Mouse (Mus musculus): ENCODE data around the gene Tanc2. TPM values are rescaled to one million over a fixed set of nuclear protein-coding genes. Genes with fewer than 3 reads are reported as not detected.

Gene Tanc2
- polyA plus RNA-seq, 1 experiment from 2014 or later, result 13.3 TPM

GRCm38 (mm10) chr11:105758561-105759203 is 168.9 kb downstream of the Tanc2 start:
- Histone ChIP-seq H3K27me3 (replicated peaks; ENCODE audit: control insufficient read depth, insufficient read depth, low read length) (no peaks in the 10 kb centered on the region), H3K36me3 (ENCODE audit: control insufficient read depth, insufficient read depth, low read length) (no peaks in the 10 kb centered on the region), H3K9me3 (ENCODE audit: control insufficient read depth, low read length) (no peaks in the 10 kb centered on the region), H3K4me1 (replicated peaks; ENCODE audit: control insufficient read depth, insufficient read depth, low read length) (peaks cover 6% of the 10 kb centered on the region), H3K9ac (ENCODE audit: low read length) (no peak overlapping the region), H3K27ac (ENCODE audit: low read depth) (peak overlapping the region; percentile 29; the same call in 1 of the 2 replicates), H3K4me2 (ENCODE audit: low read length) (peak overlapping the region; percentile 0; the same call in 1 of the 2 replicates), H3K4me3 (ENCODE audit: low read depth, low read length) (no peak overlapping the region)
- no peak for ATAC-seq (replicated peaks; ENCODE audit: low FRiP score, low TSS enrichment, low read depth)
- no peak for DNase-seq (ENCODE audit: low spot score)
- 35% methylated on average over 7 of the region's 7 CpGs for whole genome bisulfite sequencing

- Histone ChIP-seq H3K9ac (ENCODE audit: low read length) (no peak overlapping the region), H3K4me1 (replicated peaks; ENCODE audit: control insufficient read depth, insufficient read depth, low read length) (peaks cover 6% of the 10 kb centered on the region), H3K27me3 (replicated peaks; ENCODE audit: control insufficient read depth, insufficient read depth, low read length) (no peaks in the 10 kb centered on the region), H3K36me3 (ENCODE audit: control insufficient read depth, insufficient read depth, low read length) (no peaks in the 10 kb centered on the region), H3K4me3 (ENCODE audit: low read depth, low read length) (no peak overlapping the region), H3K9me3 (ENCODE audit: control insufficient read depth, low read length) (no peaks in the 10 kb centered on the region), H3K27ac (ENCODE audit: low read depth) (peak overlapping the region; percentile 29; the same call in 1 of the 2 replicates), H3K4me2 (ENCODE audit: low read length) (peak overlapping the region; percentile 0; the same call in 1 of the 2 replicates)
- DNase-seq (ENCODE audit: low spot score) (no peak), ATAC-seq (replicated peaks; ENCODE audit: low FRiP score, low TSS enrichment, low read depth) (no peak)
- 73% methylated on average over 2 of the region's 2 CpGs for WGBS
Observed at GRCm38 (mm10) chr11:105759413-105759812, 169.6 kb downstream of the Tanc2 start.

- H3K27me3 ChIP-seq (replicated peaks; ENCODE audit: control insufficient read depth, insufficient read depth, low read length), result no peaks in the 10 kb centered on the region
- 0 out of 2 replicates have a peak overlapping the region, but pooled peaks have one; percentile 2 for H3K4me2 ChIP-seq (ENCODE audit: low read length)
- H3K36me3 ChIP-seq (ENCODE audit: control insufficient read depth, insufficient read depth, low read length), result no peaks in the 10 kb centered on the region
- no peak for DNase-seq (ENCODE audit: low spot score)
- no peak overlapping the region for H3K4me3 ChIP-seq (ENCODE audit: low read depth, low read length)
- H3K27ac ChIP-seq (ENCODE audit: low read depth), result 0 out of 2 replicates have a peak overlapping the region, but pooled peaks have one; percentile 17
- 46% methylated on average over 4 of the region's 4 CpGs for WGBS
- H3K4me1 ChIP-seq (replicated peaks; ENCODE audit: control insufficient read depth, insufficient read depth, low read length), result peaks cover 6% of the 10 kb centered on the region
- no peaks in the 10 kb centered on the region for H3K9me3 ChIP-seq (ENCODE audit: control insufficient read depth, low read length)
- ATAC-seq (replicated peaks; ENCODE audit: low FRiP score, low TSS enrichment, low read depth), result no peak
- no peak overlapping the region for H3K9ac ChIP-seq (ENCODE audit: low read length)
Observed at GRCm38 (mm10) chr11:105760346-105760745, 170.6 kb downstream of the Tanc2 start.

GRCm38 (mm10) chr11:105777802-105778201 is 188.0 kb downstream of the Tanc2 start:
- H3K4me2 ChIP-seq (ENCODE audit: low read length), result no peak overlapping the region
- H3K27ac ChIP-seq (ENCODE audit: low read depth), result no peak overlapping the region
- no peak for ATAC-seq (replicated peaks; ENCODE audit: low FRiP score, low TSS enrichment, low read depth)
- peaks cover 12% of the 10 kb centered on the region for H3K36me3 ChIP-seq (ENCODE audit: control insufficient read depth, insufficient read depth, low read length)
- no peaks in the 10 kb centered on the region for H3K9me3 ChIP-seq (ENCODE audit: control insufficient read depth, low read length)
- H3K27me3 ChIP-seq (replicated peaks; ENCODE audit: control insufficient read depth, insufficient read depth, low read length), result no peaks in the 10 kb centered on the region
- H3K9ac ChIP-seq (ENCODE audit: low read length), result no peak overlapping the region
- H3K4me1 ChIP-seq (replicated peaks; ENCODE audit: control insufficient read depth, insufficient read depth, low read length), result no peaks in the 10 kb centered on the region
- DNase-seq (ENCODE audit: low spot score), result no peak
- no peak overlapping the region for H3K4me3 ChIP-seq (ENCODE audit: low read depth, low read length)

- Histone ChIP-seq H3K9ac (ENCODE audit: low read length) (no peak overlapping the region), H3K9me3 (ENCODE audit: control insufficient read depth, low read length) (0 out of 2 replicates have a peak, but pooled peaks cover 4% of the 10 kb centered on the region), H3K4me1 (replicated peaks; ENCODE audit: control insufficient read depth, insufficient read depth, low read length) (no peaks in the 10 kb centered on the region), H3K27me3 (replicated peaks; ENCODE audit: control insufficient read depth, insufficient read depth, low read length) (no peaks in the 10 kb centered on the region), H3K4me2 (ENCODE audit: low read length) (no peak overlapping the region), H3K36me3 (ENCODE audit: control insufficient read depth, insufficient read depth, low read length) (no peaks in the 10 kb centered on the region), H3K27ac (ENCODE audit: low read depth) (no peak overlapping the region), H3K4me3 (ENCODE audit: low read depth, low read length) (no peak overlapping the region)
- ATAC-seq (replicated peaks; ENCODE audit: low FRiP score, low TSS enrichment, low read depth) (no peak), DNase-seq (ENCODE audit: low spot score) (no peak)
Observed at GRCm38 (mm10) chr11:105792501-105792900, 202.7 kb downstream of the Tanc2 start.

- DNase-seq (ENCODE audit: low spot score) (no peak), ATAC-seq (replicated peaks; ENCODE audit: low FRiP score, low TSS enrichment, low read depth) (no peak)
- Histone ChIP-seq H3K9me3 (ENCODE audit: control insufficient read depth, low read length) (no peaks in the 10 kb centered on the region), H3K4me3 (ENCODE audit: low read depth, low read length) (no peak overlapping the region), H3K27me3 (replicated peaks; ENCODE audit: control insufficient read depth, insufficient read depth, low read length) (no peaks in the 10 kb centered on the region), H3K27ac (ENCODE audit: low read depth) (no peak overlapping the region), H3K4me1 (replicated peaks; ENCODE audit: control insufficient read depth, insufficient read depth, low read length) (no peaks in the 10 kb centered on the region), H3K9ac (ENCODE audit: low read length) (no peak overlapping the region), H3K4me2 (ENCODE audit: low read length) (no peak overlapping the region), H3K36me3 (ENCODE audit: control insufficient read depth, insufficient read depth, low read length) (peaks cover 7% of the 10 kb centered on the region; the same call in 1 of the 2 replicates)
- 92% methylated on average over 3 of the region's 3 CpGs for WGBS
Observed at GRCm38 (mm10) chr11:105803686-105804085, 213.9 kb downstream of the Tanc2 start.

GRCm38 (mm10) chr11:105804776-105805175 is 215.0 kb downstream of the Tanc2 start:
- Histone ChIP-seq H3K36me3 (ENCODE audit: control insufficient read depth, insufficient read depth, low read length) (0 out of 2 replicates have a peak, but pooled peaks cover 4% of the 10 kb centered on the region), H3K27me3 (replicated peaks; ENCODE audit: control insufficient read depth, insufficient read depth, low read length) (no peaks in the 10 kb centered on the region), H3K9me3 (ENCODE audit: control insufficient read depth, low read length) (no peaks in the 10 kb centered on the region), H3K4me2 (ENCODE audit: low read length) (no peak overlapping the region), H3K9ac (ENCODE audit: low read length) (no peak overlapping the region), H3K4me1 (replicated peaks; ENCODE audit: control insufficient read depth, insufficient read depth, low read length) (no peaks in the 10 kb centered on the region), H3K4me3 (ENCODE audit: low read depth, low read length) (no peak overlapping the region), H3K27ac (ENCODE audit: low read depth) (no peak overlapping the region)
- ATAC-seq (replicated peaks; ENCODE audit: low FRiP score, low TSS enrichment, low read depth) (no peak), DNase-seq (ENCODE audit: low spot score) (no peak)
- 61% methylated on average over 3 of the region's 3 CpGs for WGBS

- 87% methylated on average over 5 of the region's 5 CpGs for WGBS
- H3K27ac ChIP-seq (ENCODE audit: low read depth), result no peak overlapping the region
- no peak for DNase-seq (ENCODE audit: low spot score)
- no peak overlapping the region for H3K9ac ChIP-seq (ENCODE audit: low read length)
- H3K9me3 ChIP-seq (ENCODE audit: control insufficient read depth, low read length), result no peaks in the 10 kb centered on the region
- H3K4me3 ChIP-seq (ENCODE audit: low read depth, low read length), result no peak overlapping the region
- no peak for ATAC-seq (replicated peaks; ENCODE audit: low FRiP score, low TSS enrichment, low read depth)
- 0 out of 2 replicates have a peak, but pooled peaks cover 6% of the 10 kb centered on the region for H3K36me3 ChIP-seq (ENCODE audit: control insufficient read depth, insufficient read depth, low read length)
- H3K27me3 ChIP-seq (replicated peaks; ENCODE audit: control insufficient read depth, insufficient read depth, low read length), result no peaks in the 10 kb centered on the region
- no peaks in the 10 kb centered on the region for H3K4me1 ChIP-seq (replicated peaks; ENCODE audit: control insufficient read depth, insufficient read depth, low read length)
- H3K4me2 ChIP-seq (ENCODE audit: low read length), result no peak overlapping the region
Observed at GRCm38 (mm10) chr11:105807103-105807502, 217.3 kb downstream of the Tanc2 start.

GRCm38 (mm10) chr11:105823246-105823645 is 233.5 kb downstream of the Tanc2 start:
- no peak overlapping the region for H3K9ac ChIP-seq (ENCODE audit: low read length)
- DNase-seq (ENCODE audit: low spot score) (no peak), ATAC-seq (replicated peaks; ENCODE audit: low FRiP score, low TSS enrichment, low read depth) (no peak)
- no peaks in the 10 kb centered on the region for H3K36me3 ChIP-seq (ENCODE audit: control insufficient read depth, insufficient read depth, low read length)
- no peaks in the 10 kb centered on the region for H3K9me3 ChIP-seq (ENCODE audit: control insufficient read depth, low read length)
- H3K4me1 ChIP-seq (replicated peaks; ENCODE audit: control insufficient read depth, insufficient read depth, low read length), result no peaks in the 10 kb centered on the region
- H3K27me3 ChIP-seq (replicated peaks; ENCODE audit: control insufficient read depth, insufficient read depth, low read length), result no peaks in the 10 kb centered on the region
- H3K27ac ChIP-seq (ENCODE audit: low read depth), result no peak overlapping the region
- 79% methylated on average over 1 of the region's 1 CpGs for WGBS
- no peak overlapping the region for H3K4me3 ChIP-seq (ENCODE audit: low read depth, low read length)
- no peak overlapping the region for H3K4me2 ChIP-seq (ENCODE audit: low read length)

Measured in intestine, embryonic 14.5 days (tissue).